Mouse (Mus musculus): ENCODE measurements around the gene Foxn3.

DNA sequence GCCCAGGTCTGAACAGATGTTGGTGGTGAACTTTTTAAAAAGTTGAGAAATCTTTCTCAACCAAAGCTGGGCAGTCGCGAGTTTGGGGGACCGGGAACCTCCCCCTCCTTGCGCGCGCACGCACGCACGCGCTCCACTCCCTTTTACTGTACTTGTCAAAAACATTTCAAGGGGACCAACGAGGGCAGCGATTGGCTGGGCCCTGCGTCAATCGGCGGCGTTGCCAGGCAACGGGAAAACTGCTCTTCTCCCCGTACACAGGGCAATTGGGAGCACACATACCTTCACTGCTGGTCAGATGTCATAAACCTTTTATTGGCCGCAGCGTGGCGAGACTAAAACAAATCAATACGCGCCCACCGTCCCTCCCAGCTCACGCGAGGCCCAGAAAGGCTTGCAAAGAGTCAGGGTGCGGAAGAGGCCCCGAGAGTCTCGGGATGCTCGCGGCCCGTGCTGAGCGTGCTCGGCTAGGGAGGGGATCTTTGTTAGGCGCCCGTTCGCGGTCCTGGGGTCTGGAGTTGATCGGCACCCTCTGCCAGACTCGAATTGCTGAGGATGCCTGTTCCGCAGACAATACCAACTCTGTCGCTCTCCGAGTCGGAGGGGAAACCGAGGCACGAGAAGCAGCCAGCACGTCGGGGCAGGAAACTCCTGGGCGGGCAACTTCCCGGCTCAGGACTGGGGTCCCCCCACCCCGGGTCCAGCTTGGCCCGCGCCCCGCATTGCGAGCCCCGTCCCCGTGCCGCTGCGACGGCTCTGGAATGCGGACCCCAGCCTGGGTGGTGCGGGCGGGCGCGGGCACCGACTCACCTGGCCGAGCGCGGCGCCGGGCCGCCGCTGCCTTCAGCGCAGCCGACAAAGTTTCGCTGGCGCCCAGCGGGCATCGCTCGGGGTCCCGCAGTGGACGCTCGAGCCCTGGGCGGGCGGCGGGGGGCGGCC, 171.2 kb downstream of the Foxn3 start:
- TF ChIP-seq CTCF (IDR thresholded peaks at IDR 0.05; ENCODE audit: low read depth, low read length) (no peak), POLR2A (IDR thresholded peaks at IDR 0.05; ENCODE audit: extremely low read depth, insufficient read depth, low read length) (no peak)

Data from liver, adult 2 months (tissue).